Mouse (Mus musculus): ENCODE measurements around the gene Hddc3.

- TF ChIP-seq CTCF (IDR thresholded peaks at IDR 0.05; ENCODE audit: extremely low read depth, insufficient read length, insufficient replicate concordance, low read depth, low read length): no peak
- no peak for TF ChIP-seq POLR2A (IDR thresholded peaks at IDR 0.05; ENCODE audit: low read depth, low read length)
Measured at GRCm38 (mm10) chr7:80325292-80325868, 17.5 kb upstream of the Hddc3 start.

All from small intestine, adult 2 months (tissue).